Mouse (Mus musculus) effector memory CD4-positive, alpha-beta T cell, adult 5 months (primary cell): Measurements from ENCODE around the gene Eln. TPM values are rescaled to one million over a fixed set of nuclear protein-coding genes. Genes with fewer than 3 reads are reported as not detected.

Source experiments
- polyA plus RNA-seq: library from polyadenylated mRNA; unstranded; fragments of 100-300 nt; shearing (Covaris generic); gene quantifications from one replicate; pipeline ENCODE4 v1.2.1, GENCODE M21; 2017

Eln gene
- not detected for polyA plus RNA-seq

DNA sequence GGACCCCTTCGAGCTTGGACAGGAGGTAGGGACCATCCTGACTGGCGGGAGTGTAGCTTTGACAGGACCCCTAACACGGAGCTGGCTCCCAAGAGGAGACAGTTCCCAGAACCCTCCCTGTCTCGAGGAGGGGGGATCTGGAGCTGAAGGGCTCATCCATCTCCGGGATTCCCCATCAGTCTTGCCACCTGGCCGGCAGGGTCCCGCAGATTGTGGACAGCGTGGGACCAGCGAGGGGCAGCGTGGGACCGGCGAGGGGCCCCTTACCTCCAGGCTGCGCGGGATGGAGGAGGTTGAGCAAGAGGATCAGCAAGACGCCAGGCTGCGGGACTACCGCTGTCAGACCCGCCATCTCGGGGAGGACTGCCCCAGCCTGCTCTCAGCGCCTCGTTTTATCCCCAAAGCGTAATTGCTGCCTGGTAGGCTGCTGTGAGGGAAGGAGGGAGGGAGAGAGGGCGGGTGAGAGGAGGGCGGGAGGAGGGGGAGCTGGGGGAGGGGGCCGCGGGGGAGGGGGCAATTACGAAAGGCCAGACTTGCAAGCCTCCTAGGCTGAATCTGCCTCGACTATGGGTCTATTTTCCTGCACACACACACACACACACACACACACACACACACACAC is at the start of gene Eln:
TSS of gene Eln (minus strand) at position 434 of the 622 bp plus-strand sequence.

DNA sequence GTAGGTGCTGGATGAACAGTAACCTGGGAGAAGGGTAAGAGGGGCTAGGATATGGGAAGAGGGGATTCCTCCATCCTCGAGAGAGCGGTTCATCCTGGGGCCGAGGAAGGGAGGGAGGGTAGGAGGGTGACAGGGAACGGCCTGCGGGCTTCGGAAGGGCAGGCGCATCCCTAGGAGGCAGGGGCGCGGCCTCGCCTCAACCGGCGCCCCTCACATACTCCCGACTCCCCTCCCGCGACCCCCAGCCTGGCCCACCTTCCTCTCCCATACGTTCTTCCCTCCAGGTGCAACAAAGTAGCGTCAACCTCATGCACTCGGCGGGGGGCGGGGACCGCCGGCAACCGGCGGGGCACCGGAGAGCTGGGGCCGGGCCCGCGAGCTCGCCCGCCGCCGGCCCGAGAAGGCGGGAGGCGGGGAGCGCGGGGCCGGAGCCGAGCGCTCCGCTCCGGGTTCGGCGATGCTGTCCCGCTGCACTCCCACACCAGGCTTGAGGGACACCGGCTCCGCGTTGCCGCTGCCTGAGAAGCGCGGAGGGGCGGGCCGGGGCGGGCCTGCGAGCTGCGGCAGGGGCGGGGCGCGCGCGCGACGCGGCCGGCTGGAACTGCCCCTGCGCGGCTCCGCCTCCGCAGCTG is 58.9 kb downstream of the Eln start, which contains the start of gene Limk1:
TSS of gene Limk1 (minus strand) at position 513 of the 632 bp plus-strand sequence.

Other genes with a start within 250 kb of the Eln start
- gene Clip2, start 194.9 kb downstream of the Eln start, polyA plus RNA-seq: 1.6 TPM
- gene Syna, start 187.2 kb downstream of the Eln start, polyA plus RNA-seq: not detected
- 103 TPM for gene Rfc2, start 166.0 kb downstream of the Eln start, polyA plus RNA-seq
- gene Lat2, start 132.3 kb downstream of the Eln start, polyA plus RNA-seq: not detected
- 237 TPM for gene Eif4h, start 107.8 kb downstream of the Eln start, polyA plus RNA-seq
- gene Limk1, start 58.7 kb downstream of the Eln start, polyA plus RNA-seq: 14.3 TPM
- gene Tmem270, start 159.4 kb upstream of the Eln start, polyA plus RNA-seq: not detected
- gene Cldn13, start 168.2 kb upstream of the Eln start, polyA plus RNA-seq: not detected
- gene Mettl27, start 185.0 kb upstream of the Eln start, polyA plus RNA-seq: 4.1 TPM
- not detected for gene Cldn4, start 199.6 kb upstream of the Eln start, polyA plus RNA-seq
- not detected for gene Cldn3, start 238.9 kb upstream of the Eln start, polyA plus RNA-seq